Mouse (Mus musculus) lung, postnatal 10 days (tissue): ENCODE measurements at regions not wholly inside any gene's neighbourhood (a gene's known extent, or its start where the extent isn't known, plus 50 kb on each side); places are given as distances from the start of the nearest gene placed in this dataset.

Experiments
- DNase-seq: peaks from one replicate; pipeline ENCODE4 v3.0.0; 2021

DNA sequence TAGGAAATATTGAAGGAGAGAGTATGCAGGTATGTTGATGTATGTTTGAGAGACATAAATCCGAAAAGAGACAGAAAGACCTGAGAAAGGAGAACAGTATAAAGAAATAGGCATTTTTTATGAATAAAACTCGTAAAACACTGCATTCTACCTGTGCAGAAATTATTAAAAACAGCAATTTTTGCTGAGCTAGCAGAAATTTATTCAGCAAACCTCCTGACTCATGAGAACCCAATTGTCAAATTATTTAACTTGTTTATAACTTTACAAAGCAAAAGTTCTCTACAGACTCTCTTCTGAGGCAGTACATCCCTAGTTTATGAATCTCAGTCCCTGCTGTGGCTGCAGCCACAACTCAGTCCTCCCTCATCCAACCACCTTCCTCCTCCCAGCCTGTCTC lies 191.0 kb upstream of the Noct start:
- no peak for DNase-seq

GRCm38 (mm10) chr3:51036700-51037306 lies 187.4 kb upstream of the Noct start:
- no peak for DNase-seq

- DNase-seq, result no peak
Observed at GRCm38 (mm10) chr3:51042223-51042846, 181.9 kb upstream of the Noct start.

DNA sequence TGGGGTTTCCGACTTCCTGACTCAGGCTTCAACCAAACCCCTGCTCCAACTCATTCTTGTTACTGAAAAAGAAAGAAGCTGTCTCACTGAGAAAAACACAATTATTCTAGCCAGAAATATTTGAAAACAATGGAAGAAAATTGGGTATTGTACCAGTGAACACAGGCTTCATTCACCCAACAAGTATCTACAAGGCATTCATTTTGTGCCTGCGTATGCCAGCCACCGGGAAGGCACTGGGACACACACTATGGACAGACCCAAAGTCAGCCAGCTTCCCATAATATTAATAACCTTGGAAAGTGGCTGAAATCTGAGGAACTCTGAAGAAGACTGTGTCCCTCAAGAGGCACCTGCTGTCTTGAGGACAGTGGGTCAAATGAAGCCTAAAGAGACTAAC lies 175.5 kb upstream of the Noct start:
- DNase-seq, result no peak

DNA sequence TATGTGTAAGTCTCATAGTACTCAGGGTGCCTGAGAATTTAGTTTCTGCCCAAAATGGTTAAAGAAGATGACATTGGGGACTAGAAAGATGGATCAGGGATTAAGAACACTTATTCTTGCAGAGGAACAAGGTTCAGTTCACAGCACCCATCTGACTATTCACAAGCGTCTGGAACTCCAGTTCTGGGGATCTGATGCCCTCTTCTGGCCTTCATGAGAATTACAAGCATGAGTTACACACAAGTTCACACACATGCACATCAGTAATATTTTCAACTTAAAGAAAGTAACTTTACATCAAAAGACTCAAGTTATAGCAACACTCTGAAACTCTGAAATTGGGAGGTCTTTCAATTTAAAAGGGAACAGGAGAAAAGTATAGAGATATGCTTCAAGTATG lies 174.1 kb upstream of the Noct start:
- DNase-seq, result no peak

DNA sequence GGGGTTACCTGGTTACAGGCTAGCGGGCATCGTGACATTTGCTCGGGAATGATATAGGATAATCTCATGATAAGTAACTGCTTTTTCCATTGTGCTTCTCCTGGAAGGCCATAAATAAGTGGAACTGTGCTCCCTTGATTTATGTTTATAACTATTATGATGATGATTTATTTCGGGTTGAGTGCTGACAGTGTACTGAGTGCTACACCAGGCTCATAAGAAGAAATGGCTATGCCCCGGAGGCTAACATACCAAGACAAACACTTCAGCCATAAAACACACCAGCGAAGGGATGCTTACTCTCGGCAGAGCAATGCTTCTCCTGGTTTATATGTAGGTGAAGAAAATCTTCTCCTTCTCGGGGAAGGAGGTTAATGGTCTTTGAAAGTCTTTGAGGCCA lies 169.2 kb upstream of the Noct start:
- DNase-seq, result no peak

GRCm38 (mm10) chr3:51064201-51064600 lies 160.0 kb upstream of the Noct start:
- no peak for DNase-seq

- peak; percentile 44 for DNase-seq
Observed at GRCm38 (mm10) chr3:51066373-51066772, 157.9 kb upstream of the Noct start.

DNA sequence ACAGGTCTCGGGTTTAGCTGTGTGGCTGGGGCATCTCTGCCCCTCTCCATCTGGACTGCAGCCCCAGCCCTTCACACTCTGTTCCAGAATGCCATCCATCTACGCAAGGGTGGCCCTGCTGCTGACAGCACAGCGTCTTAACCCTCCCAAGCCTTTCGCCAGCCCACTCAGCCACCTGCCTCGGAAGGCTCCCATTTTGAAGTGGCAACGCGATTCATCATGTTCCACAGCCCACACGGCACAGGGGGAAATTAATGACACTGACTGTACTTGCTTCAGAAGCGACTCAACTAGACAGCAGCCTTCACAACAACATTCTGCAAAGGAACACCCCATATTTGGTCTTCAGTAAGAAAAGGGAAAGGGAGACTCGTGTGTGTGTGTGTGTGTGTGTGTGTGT lies 151.8 kb upstream of the Noct start:
- no peak for DNase-seq

- no peak for DNase-seq
Observed at GRCm38 (mm10) chr3:51073003-51073679, 151.1 kb upstream of the Noct start.

- peak; percentile 19 for DNase-seq
Observed at GRCm38 (mm10) chr3:51073743-51074319, 150.4 kb upstream of the Noct start.

DNA sequence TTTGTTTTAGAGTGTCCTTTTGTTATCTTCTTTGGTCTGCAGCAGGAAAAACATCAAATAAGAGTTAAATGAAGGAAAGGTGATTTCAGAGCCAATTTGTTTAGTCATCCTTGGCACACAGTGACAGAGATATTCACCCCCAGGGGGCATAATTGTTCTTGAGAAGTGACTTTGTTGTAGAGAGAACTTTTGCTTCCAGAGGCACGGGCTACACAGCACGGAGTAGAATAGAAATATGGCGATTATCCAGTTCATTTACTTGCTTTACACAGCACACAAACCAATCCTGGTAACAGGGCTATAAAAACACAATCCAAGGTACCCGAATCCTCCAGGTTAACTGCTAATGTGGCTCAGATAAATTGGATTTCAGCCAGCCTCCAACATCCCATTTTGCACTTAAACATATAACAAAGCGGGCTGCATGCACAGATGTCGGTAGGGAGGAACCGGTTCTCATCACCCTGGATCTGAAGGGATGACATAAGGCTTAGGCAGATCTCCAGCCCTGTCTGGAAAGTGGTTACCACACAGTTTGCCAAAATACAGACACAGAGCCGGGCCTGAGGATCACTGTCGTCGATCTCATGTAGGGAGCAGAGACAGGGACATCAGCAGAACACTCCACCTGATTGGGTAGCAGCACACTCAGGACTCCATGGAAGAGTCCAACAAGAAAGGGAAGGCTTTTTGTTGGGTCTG lies 148.9 kb upstream of the Noct start:
- DNase-seq, result peak; percentile 54

- DNase-seq, result no peak
Observed at GRCm38 (mm10) chr3:51078459-51078858, 145.8 kb upstream of the Noct start.

DNA sequence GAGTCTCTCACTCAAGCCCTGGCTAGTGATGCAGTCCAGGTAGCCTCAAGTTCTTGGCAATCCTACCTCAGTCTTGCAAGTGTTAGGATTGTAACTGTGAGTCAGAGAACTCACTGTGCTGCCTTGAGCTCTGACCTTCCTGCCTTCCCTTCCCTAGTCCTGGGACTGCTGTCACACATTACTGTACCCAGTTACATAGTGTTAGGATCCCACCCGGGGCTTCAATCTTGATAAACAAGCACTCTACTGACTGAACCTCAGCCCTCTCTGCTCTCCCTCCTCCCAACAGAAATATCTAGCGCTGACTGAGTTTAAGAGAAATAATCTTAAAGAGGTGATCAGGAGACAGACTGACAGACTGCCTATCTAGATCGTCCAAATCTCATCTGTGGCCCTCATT lies 143.8 kb upstream of the Noct start:
- DNase-seq, result no peak

- DNase-seq, result no peak
Observed at GRCm38 (mm10) chr3:51080855-51081254, 143.4 kb upstream of the Noct start.

DNA sequence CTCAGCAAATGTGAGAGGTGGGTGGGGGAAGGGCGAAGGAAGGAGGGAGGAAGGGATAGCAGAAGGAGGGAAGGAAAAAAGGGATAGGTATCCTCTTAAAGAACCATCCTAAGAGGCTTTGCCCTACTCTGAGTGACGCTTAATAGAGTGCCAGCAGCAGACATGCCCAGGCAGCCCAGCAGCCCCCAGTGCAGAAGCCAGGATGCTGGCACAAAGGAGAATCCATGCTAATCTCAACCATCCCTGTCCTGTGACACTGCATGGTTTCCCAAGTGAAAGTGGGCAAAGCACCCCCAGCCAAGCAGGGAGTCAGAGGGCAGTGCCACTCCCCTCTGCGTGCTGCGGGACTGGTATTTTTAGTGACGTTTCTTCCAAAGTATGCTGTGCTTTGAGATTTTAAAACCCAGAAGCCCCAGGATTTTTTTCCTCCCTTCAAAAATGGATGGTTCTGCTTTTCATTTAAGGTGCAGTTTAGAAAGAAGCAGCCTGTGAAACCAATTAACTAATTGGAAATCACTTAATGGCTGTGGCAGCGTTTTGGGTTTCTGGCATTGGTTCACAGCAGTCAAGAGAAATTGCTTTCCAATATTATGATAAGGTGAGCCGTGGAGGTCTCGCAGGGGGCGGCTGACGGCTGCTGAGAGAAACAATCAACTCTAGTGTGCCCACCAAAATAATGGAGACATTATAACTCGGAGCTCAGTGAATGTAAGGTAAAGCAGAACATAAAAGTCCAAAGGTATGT lies 141.2 kb upstream of the Noct start:
- no peak for DNase-seq

GRCm38 (mm10) chr3:51083583-51083982 lies 140.7 kb upstream of the Noct start:
- no peak for DNase-seq

GRCm38 (mm10) chr3:51086441-51086849 lies 137.8 kb upstream of the Noct start:
- DNase-seq, result no peak

GRCm38 (mm10) chr3:51087076-51087475 lies 137.2 kb upstream of the Noct start:
- no peak for DNase-seq

GRCm38 (mm10) chr3:51089036-51089669 lies 135.1 kb upstream of the Noct start:
- DNase-seq, result no peak

DNA sequence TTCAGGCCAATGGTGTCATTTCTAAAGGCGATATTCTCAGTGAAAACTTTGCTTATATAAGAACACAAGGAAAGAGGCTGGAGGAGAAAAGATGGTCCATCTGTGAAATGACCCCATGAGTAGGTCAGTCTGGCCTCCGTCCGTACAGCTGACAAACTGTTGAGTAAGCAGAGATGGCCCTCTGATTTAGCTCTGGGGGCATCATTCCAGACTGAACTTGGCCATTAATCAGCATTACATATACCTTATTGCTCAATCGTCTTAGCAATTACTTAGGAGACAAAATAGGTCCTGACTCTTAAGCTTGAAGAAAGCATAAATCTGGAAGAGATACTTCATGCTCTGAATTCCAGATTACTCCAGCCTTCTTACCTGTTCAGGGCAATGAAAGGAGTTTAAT lies 132.8 kb upstream of the Noct start:
- no peak for DNase-seq
